Mouse (Mus musculus) bone marrow macrophage, adult 2 months (primary cell): ENCODE measurements around the gene Apol6. TPM values are rescaled to one million over a fixed set of nuclear protein-coding genes. Genes with fewer than 3 reads are reported as not detected.

ENCODE experiments used
- H3K27ac ChIP-seq: 2 replicates; pipeline ENCODE4 v1.5.1; 2012; ENCODE audit warnings: low read depth, low read length; ENCODE audit not compliant: insufficient read depth
- H3K4me1 ChIP-seq: 2 replicates; pipeline ENCODE4 v1.6.1; 2012; ENCODE audit warnings: low read length; ENCODE audit not compliant: control insufficient read depth, insufficient read depth
- H3K4me3 ChIP-seq: 2 replicates; pipeline ENCODE4 v1.5.1; 2012; ENCODE audit warnings: mild to moderate bottlenecking, low read length, moderate library complexity; ENCODE audit not compliant: insufficient read depth
- CTCF ChIP-seq: IDR thresholded peaks from 2 replicates; pipeline ENCODE4 v1.5.1; 2012; ENCODE audit warnings: low read depth, mild to moderate bottlenecking, low read length, moderate library complexity
- POLR2A ChIP-seq: IDR thresholded peaks from 2 replicates; pipeline ENCODE4 v1.6.1; 2012; ENCODE audit warnings: mild to moderate bottlenecking, low read depth, low read length, borderline replicate concordance
- polyA plus RNA-seq: library from polyadenylated mRNA; stranded (reverse); fragments of >200 nt; gene quantifications from 2 replicates; pipeline ENCODE4 v1.2.4, GENCODE M21; 2012; ENCODE audit not compliant: missing spikeins, insufficient read depth, insufficient read length

Apol6 gene
- polyA plus RNA-seq, 1 experiment = not detected

- H3K4me3 ChIP-seq = no peak overlapping the region
- no peak overlapping the region for H3K27ac ChIP-seq
- no peaks in the 10 kb centered on the region for H3K4me1 ChIP-seq
- TF ChIP-seq POLR2A (no peak), CTCF (no peak)
These were observed 28.0 kb upstream of the Apol6 start for GRCm38 (mm10) chr15:77016509-77016908.

- Histone ChIP-seq H3K4me3 (no peak overlapping the region), H3K27ac (no peak overlapping the region), H3K4me1 (no peaks in the 10 kb centered on the region)
- TF ChIP-seq POLR2A (no peak), CTCF (no peak)
These were observed 26.6 kb upstream of the Apol6 start for GRCm38 (mm10) chr15:77017897-77018296.

GRCm38 (mm10) chr15:77018740-77019340 is 25.7 kb upstream of the Apol6 start:
- no peak overlapping the region for H3K27ac ChIP-seq
- TF ChIP-seq POLR2A (no peak), CTCF (no peak)
- no peak overlapping the region for H3K4me3 ChIP-seq
- no peaks in the 10 kb centered on the region for H3K4me1 ChIP-seq

- TF ChIP-seq CTCF (no peak), POLR2A (no peak)
- H3K27ac ChIP-seq = no peak overlapping the region
- no peaks in the 10 kb centered on the region for H3K4me1 ChIP-seq
- H3K4me3 ChIP-seq = no peak overlapping the region
These were observed 25.0 kb upstream of the Apol6 start for GRCm38 (mm10) chr15:77019533-77019932.

- TF ChIP-seq CTCF = no peak
- TF ChIP-seq POLR2A = no peak
- no peak overlapping the region for H3K4me3 ChIP-seq
- no peak overlapping the region for H3K27ac ChIP-seq
- no peaks in the 10 kb centered on the region for H3K4me1 ChIP-seq
These were observed 24.4 kb upstream of the Apol6 start for GRCm38 (mm10) chr15:77020136-77020535.

GRCm38 (mm10) chr15:77021056-77021455 is 23.5 kb upstream of the Apol6 start:
- Histone ChIP-seq H3K27ac (no peak overlapping the region), H3K4me1 (no peaks in the 10 kb centered on the region), H3K4me3 (no peak overlapping the region)
- TF ChIP-seq POLR2A (no peak), CTCF (no peak)

GRCm38 (mm10) chr15:77021851-77022250 is 22.7 kb upstream of the Apol6 start:
- Histone ChIP-seq H3K4me1 (no peaks in the 10 kb centered on the region), H3K27ac (no peak overlapping the region), H3K4me3 (no peak overlapping the region)
- no peak for TF ChIP-seq CTCF
- TF ChIP-seq POLR2A = no peak

GRCm38 (mm10) chr15:77022401-77022957 is 22.1 kb upstream of the Apol6 start:
- TF ChIP-seq POLR2A (no peak), CTCF (no peak)
- H3K4me1 ChIP-seq = no peaks in the 10 kb centered on the region
- no peak overlapping the region for H3K27ac ChIP-seq
- no peak overlapping the region for H3K4me3 ChIP-seq

GRCm38 (mm10) chr15:77025884-77026583 is 18.5 kb upstream of the Apol6 start:
- TF ChIP-seq CTCF = no peak
- TF ChIP-seq POLR2A = no peak
- Histone ChIP-seq H3K4me1 (no peaks in the 10 kb centered on the region), H3K4me3 (no peak overlapping the region), H3K27ac (no peak overlapping the region)

- H3K27ac ChIP-seq = no peak overlapping the region
- H3K4me3 ChIP-seq = no peak overlapping the region
- H3K4me1 ChIP-seq = no peaks in the 10 kb centered on the region
- no peak for TF ChIP-seq CTCF
- TF ChIP-seq POLR2A = no peak
These were observed 17.4 kb upstream of the Apol6 start for GRCm38 (mm10) chr15:77027117-77027516.
